ENCODE assay signal across 8 mouse cellular contexts in the genomic region with DNA sequence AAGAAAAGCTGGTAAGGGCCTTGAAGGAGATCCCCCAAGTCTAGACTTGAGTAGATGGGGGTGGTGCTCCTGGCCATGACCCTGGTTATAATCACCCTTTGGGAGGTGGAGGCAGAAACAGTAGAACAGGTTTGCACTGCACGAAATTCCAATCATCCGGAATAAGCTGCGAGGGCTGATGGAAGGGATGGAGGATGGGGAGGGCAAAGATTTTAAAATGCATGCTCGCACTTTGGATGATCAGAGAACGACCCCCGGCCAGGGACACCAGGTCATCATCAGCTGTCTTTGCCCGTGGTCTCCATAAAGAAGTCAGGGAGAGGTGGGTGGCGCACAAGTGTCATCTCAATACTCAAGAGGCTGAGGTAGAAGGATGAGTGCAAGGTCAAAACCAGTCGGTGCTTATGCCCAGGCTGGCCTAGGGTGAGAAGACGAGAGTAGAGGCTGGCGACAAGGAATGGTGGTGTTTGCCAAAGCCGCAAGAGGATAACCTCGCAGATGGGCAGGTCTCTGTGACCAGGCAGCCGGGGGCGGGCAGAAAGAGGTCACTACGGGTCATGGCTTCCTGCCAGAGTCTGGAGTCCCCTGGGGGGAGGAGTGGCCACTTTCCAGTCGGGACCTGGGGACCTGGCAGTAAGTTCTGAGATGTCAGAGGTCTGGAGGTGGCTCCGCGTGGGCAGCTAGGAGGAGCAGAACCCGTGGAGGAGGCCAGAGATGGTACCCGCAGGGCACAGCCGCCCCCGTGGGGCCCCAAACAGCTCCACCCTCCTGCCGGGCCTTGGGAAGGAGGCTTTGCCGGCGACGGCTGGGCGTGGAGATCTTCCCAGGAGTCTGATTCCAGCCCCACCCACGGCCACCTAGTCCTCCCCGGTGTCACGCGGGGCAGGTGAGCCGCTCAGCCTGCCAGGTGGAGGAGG. TPM values are rescaled to one million over a fixed set of nuclear protein-coding genes. Genes with fewer than 3 reads are reported as not detected.
DNase-seq lines count a peak whose midpoint lies in the region; ATAC-seq and TF ChIP-seq lines count a peak whose summit lies in the region.

No protein-coding gene starts in this region.

- H3K9me3 ChIP-seq in hindbrain, postnatal 0 days (ENCODE audit: low read length): no peaks in the 10 kb centered on the region
- no peaks in the 10 kb centered on the region for H3K9me3 ChIP-seq in liver, embryonic 14.5 days (ENCODE audit: control insufficient read depth, low read length)
- H3K9me3 ChIP-seq in neural tube, embryonic 12.5 days: no peaks in the 10 kb centered on the region

- H3K4me3 ChIP-seq in layer of hippocampus, adult 2 months: peak overlapping the region; percentile 50
- peak overlapping the region; percentile 33 for H3K4me3 ChIP-seq in hindbrain, postnatal 0 days (ENCODE audit: low read length)
- peak overlapping the region; percentile 51 to 60 for H3K4me3 ChIP-seq in liver, embryonic 14.5 days (ENCODE audit: insufficient read depth in 1 of 2, low read depth in 2 of 2, low read length in 2 of 2)
- H3K4me3 ChIP-seq in neural tube, embryonic 12.5 days: peak overlapping the region; percentile 41; the same call in 1 of the 2 replicates

- ATAC-seq in hindbrain, postnatal 0 days: no peak
- ATAC-seq in liver, embryonic 14.5 days (ENCODE audit: insufficient read depth): peak; percentile 27; the same call in 1 of the 2 replicates
- ATAC-seq in neural tube, embryonic 12.5 days (ENCODE audit: low FRiP score, low read depth): no peak

- no peaks in the 10 kb centered on the region for H3K27me3 ChIP-seq in hindbrain, postnatal 0 days (ENCODE audit: insufficient read depth, low read length)
- H3K27me3 ChIP-seq in liver, embryonic 14.5 days (ENCODE audit: control insufficient read depth, insufficient read depth, low read length): no peaks in the 10 kb centered on the region
- 0 out of 2 replicates have a peak, but pooled peaks cover 7% of the 10 kb centered on the region for H3K27me3 ChIP-seq in neural tube, embryonic 12.5 days (replicated peaks)

- peaks cover 13% of the 10 kb centered on the region for H3K36me3 ChIP-seq in hindbrain, postnatal 0 days (ENCODE audit: insufficient read depth, low read length)
- peaks cover 19% of the 10 kb centered on the region for H3K36me3 ChIP-seq in liver, embryonic 14.5 days (replicated peaks; ENCODE audit: control insufficient read depth, insufficient read depth, low read depth)
- peaks cover 21% of the 10 kb centered on the region for H3K36me3 ChIP-seq in neural tube, embryonic 12.5 days

- no peak for DNase-seq in layer of hippocampus, adult 2 months (ENCODE audit: low spot score in 2 of 2)
- no peak for DNase-seq in layer of hippocampus, adult 18-20 months (ENCODE audit: low spot score in 2 of 2)
- peak; percentile 88 for DNase-seq in cerebellum, adult 9-11 months
- DNase-seq in gastrocnemius, adult 8-10 months (ENCODE audit: low spot score in 2 of 2): peak; percentile 81 to 84
- DNase-seq in hindbrain, postnatal 0 days (ENCODE audit: low spot score): peak; percentile 61
- DNase-seq in liver, embryonic 14.5 days (ENCODE audit: low read depth in 3 of 3, low spot score in 3 of 3): peak in 1 of 3 experiments; percentile 73
- peak; percentile 71 for DNase-seq in thymus, postnatal 4 days

- TF ChIP-seq CTCF in layer of hippocampus, adult 2 months (conservative IDR thresholded peaks at IDR 0.05): no peak
- TF ChIP-seq CTCF in hindbrain, postnatal 0 days (IDR thresholded peaks at IDR 0.05; ENCODE audit: low read depth): no peak
- TF ChIP-seq CTCF in liver, embryonic 14.5 days (IDR thresholded peaks at IDR 0.05; ENCODE audit: low read depth): peak; percentile 31

- 3% methylated on average over 32 of the region's 33 CpGs for WGBS in hindbrain, postnatal 0 days
- 1% methylated on average over 33 of the region's 33 CpGs for WGBS in liver, embryonic 14.5 days (ENCODE audit: insufficient replicate concordance)
- 2% methylated on average over 33 of the region's 33 CpGs for WGBS in neural tube, embryonic 12.5 days

- H3K4me1 ChIP-seq in hindbrain, postnatal 0 days (ENCODE audit: insufficient read depth, low read length): peaks cover 20% of the 10 kb centered on the region
- peaks cover 45 to 47% of the 10 kb centered on the region in 2 experiments for H3K4me1 ChIP-seq in liver, embryonic 14.5 days (replicated peaks; ENCODE audit: control insufficient read depth in 2 of 2, insufficient read depth in 2 of 2, low read length in 1 of 2)
- peaks cover 76% of the 10 kb centered on the region for H3K4me1 ChIP-seq in neural tube, embryonic 12.5 days

- no peak for TF ChIP-seq EP300 in liver, embryonic 14.5 days (IDR thresholded peaks at IDR 0.05; ENCODE audit: low read depth)

- H3K4me2 ChIP-seq in hindbrain, postnatal 0 days (ENCODE audit: low read depth, low read length): peak overlapping the region; percentile 57
- peak overlapping the region; percentile 75 for H3K4me2 ChIP-seq in liver, embryonic 14.5 days (ENCODE audit: low read depth)
- H3K4me2 ChIP-seq in neural tube, embryonic 12.5 days (replicated peaks): peak overlapping the region; percentile 70

- H3K9ac ChIP-seq in hindbrain, postnatal 0 days (replicated peaks; ENCODE audit: low read length): peak overlapping the region; percentile 43
- H3K9ac ChIP-seq in liver, embryonic 14.5 days (replicated peaks): peak overlapping the region; percentile 62
- H3K9ac ChIP-seq in neural tube, embryonic 12.5 days: peak overlapping the region; percentile 40

- H3K27ac ChIP-seq in layer of hippocampus, adult 2 months: peak overlapping the region; percentile 89
- peak overlapping the region; percentile 96 for H3K27ac ChIP-seq in hindbrain, postnatal 0 days
- H3K27ac ChIP-seq in liver, embryonic 14.5 days: peak overlapping the region; percentile 63
- H3K27ac ChIP-seq in neural tube, embryonic 12.5 days: 0 out of 2 replicates have a peak overlapping the region, but pooled peaks have one; percentile 83

RNA-seq across cellular contexts. Expression of a gene that starts 5.1 kb away (rescaled TPM):
- total RNA-seq in layer of hippocampus, adult 2 months (2021): 100 to 1,000 TPM in 1 of 2 experiments, 10 to 100 TPM in 1; 88.3 to 103 TPM
- 10 to 100 TPM; 60.7 to 76.4 TPM for total RNA-seq in layer of hippocampus, adult 18-20 months (2021)
- total RNA-seq in gastrocnemius, adult 8-10 months (2022): 10 to 100 TPM; 23.4 to 49.1 (median 31.4) TPM
- 257 and 261 TPM in 2 replicates for total RNA-seq in hindbrain, postnatal 0 days (2014; rRNA removed)
- 730 and 732 TPM in 2 replicates for polyA plus RNA-seq in hindbrain, postnatal 0 days (2015; fragmentation: Nextera tagmentation; extraction: Ambion mirVana)
- polyA plus RNA-seq in liver, embryonic 14.5 days (2012; rRNA removed): 19.4 and 19.8 TPM in 2 replicates
- 10.1 and 10.7 TPM in 2 replicates for polyA plus RNA-seq in liver, embryonic 14.5 days (2014; fragmentation: Nextera tagmentation; extraction: Ambion mirVana)
- polyA plus RNA-seq in neural tube, embryonic 12.5 days (2016; fragmentation: Nextera tagmentation; extraction: Ambion mirVana): 262 and 273 TPM in 2 replicates

RNA-seq across cellular contexts. Expression of a gene that starts 12.0 kb away (rescaled TPM):
- 1 to 10 TPM; 7.0 to 7.4 TPM for total RNA-seq in layer of hippocampus, adult 2 months (2021)
- total RNA-seq in layer of hippocampus, adult 18-20 months (2021): 1 to 10 TPM; 6.4 to 6.5 TPM
- 1 to 10 TPM; 4.3 to 7.8 (median 6.9) TPM for total RNA-seq in gastrocnemius, adult 8-10 months (2022)
- total RNA-seq in hindbrain, postnatal 0 days (2014; rRNA removed): 2.6 and 3.2 TPM in 2 replicates
- 4.3 and 4.4 TPM in 2 replicates for polyA plus RNA-seq in hindbrain, postnatal 0 days (2015; fragmentation: Nextera tagmentation; extraction: Ambion mirVana)
- polyA plus RNA-seq in liver, embryonic 14.5 days (2012; rRNA removed): 6.8 and 6.9 TPM in 2 replicates
- 10.6 and 13.2 TPM in 2 replicates for polyA plus RNA-seq in liver, embryonic 14.5 days (2014; fragmentation: Nextera tagmentation; extraction: Ambion mirVana)
- polyA plus RNA-seq in neural tube, embryonic 12.5 days (2016; fragmentation: Nextera tagmentation; extraction: Ambion mirVana): 14.9 and 15.7 TPM in 2 replicates

RNA-seq across cellular contexts. Expression of a gene that starts 12.6 kb away (rescaled TPM):
- total RNA-seq in layer of hippocampus, adult 2 months (2021): 10 to 100 TPM; 53.1 to 54.5 TPM
- total RNA-seq in layer of hippocampus, adult 18-20 months (2021): 10 to 100 TPM; 59.4 to 68.4 TPM
- total RNA-seq in gastrocnemius, adult 8-10 months (2022): 10 to 100 TPM; 20.8 to 36.0 (median 29.5) TPM
- total RNA-seq in hindbrain, postnatal 0 days (2014; rRNA removed): 146 and 172 TPM in 2 replicates
- 14.7 and 15.8 TPM in 2 replicates for polyA plus RNA-seq in hindbrain, postnatal 0 days (2015; fragmentation: Nextera tagmentation; extraction: Ambion mirVana)
- 9.1 and 10.3 TPM in 2 replicates for polyA plus RNA-seq in liver, embryonic 14.5 days (2012; rRNA removed)
- polyA plus RNA-seq in liver, embryonic 14.5 days (2014; fragmentation: Nextera tagmentation; extraction: Ambion mirVana): 5.1 and 5.7 TPM in 2 replicates
- polyA plus RNA-seq in neural tube, embryonic 12.5 days (2016; fragmentation: Nextera tagmentation; extraction: Ambion mirVana): 40.8 and 45.1 TPM in 2 replicates

RNA-seq across cellular contexts. Expression of a gene that starts 18.6 kb away (rescaled TPM):
- 1 to 10 TPM; 7.1 to 9.7 TPM for total RNA-seq in layer of hippocampus, adult 2 months (2021)
- total RNA-seq in layer of hippocampus, adult 18-20 months (2021): 10 to 100 TPM in 1 of 2 experiments, 1 to 10 TPM in 1; 8.9 to 10.1 TPM
- total RNA-seq in gastrocnemius, adult 8-10 months (2022): under 1 TPM; 0.19 to 0.48 (median 0.36) TPM
- 24.0 and 32.8 TPM in 2 replicates for total RNA-seq in hindbrain, postnatal 0 days (2014; rRNA removed)
- polyA plus RNA-seq in hindbrain, postnatal 0 days (2015; fragmentation: Nextera tagmentation; extraction: Ambion mirVana): 23.2 and 23.8 TPM in 2 replicates
- 0.40 and 0.47 TPM in 2 replicates for polyA plus RNA-seq in liver, embryonic 14.5 days (2012; rRNA removed)
- 0.51 and 0.52 TPM in 2 replicates for polyA plus RNA-seq in liver, embryonic 14.5 days (2014; fragmentation: Nextera tagmentation; extraction: Ambion mirVana)
- 47.9 and 48.0 TPM in 2 replicates for polyA plus RNA-seq in neural tube, embryonic 12.5 days (2016; fragmentation: Nextera tagmentation; extraction: Ambion mirVana)

RNA-seq across cellular contexts. Expression of a gene that starts 20.1 kb away (rescaled TPM):
- 100 to 1,000 TPM; 331 to 341 TPM for total RNA-seq in layer of hippocampus, adult 2 months (2021)
- total RNA-seq in layer of hippocampus, adult 18-20 months (2021): 100 to 1,000 TPM; 362 to 363 TPM
- 1 to 10 TPM; 1.9 to 4.0 (median 2.9) TPM for total RNA-seq in gastrocnemius, adult 8-10 months (2022)
- 270 and 288 TPM in 2 replicates for total RNA-seq in hindbrain, postnatal 0 days (2014; rRNA removed)
- polyA plus RNA-seq in hindbrain, postnatal 0 days (2015; fragmentation: Nextera tagmentation; extraction: Ambion mirVana): 95.5 and 106 TPM in 2 replicates
- polyA plus RNA-seq in liver, embryonic 14.5 days (2012; rRNA removed): 1.8 and 2.2 TPM in 2 replicates
- 0.42 and 1.1 TPM in 2 replicates for polyA plus RNA-seq in liver, embryonic 14.5 days (2014; fragmentation: Nextera tagmentation; extraction: Ambion mirVana)
- 26.5 and 27.3 TPM in 2 replicates for polyA plus RNA-seq in neural tube, embryonic 12.5 days (2016; fragmentation: Nextera tagmentation; extraction: Ambion mirVana)

Comparison
In these comparisons a context has a peak if more than half of its experiments do, and no peak if none do; other contexts are left out.
1. DNase-seq: peak in cerebellum, adult 9-11 months (single experiment), gastrocnemius, adult 8-10 months (2 of 2), hindbrain, postnatal 0 days (single experiment) and thymus, postnatal 4 days (single experiment); none in layer of hippocampus, adult 2 months (0 of 2) and layer of hippocampus, adult 18-20 months (0 of 2).
2. Peak in every context shown above with its lines, with median percentiles within 50 percentile points of each other: H3K27ac ChIP-seq, H3K4me3 ChIP-seq, H3K4me2 ChIP-seq and H3K9ac ChIP-seq.